Mouse (Mus musculus): ENCODE results near the gene Gm9958.

DNA sequence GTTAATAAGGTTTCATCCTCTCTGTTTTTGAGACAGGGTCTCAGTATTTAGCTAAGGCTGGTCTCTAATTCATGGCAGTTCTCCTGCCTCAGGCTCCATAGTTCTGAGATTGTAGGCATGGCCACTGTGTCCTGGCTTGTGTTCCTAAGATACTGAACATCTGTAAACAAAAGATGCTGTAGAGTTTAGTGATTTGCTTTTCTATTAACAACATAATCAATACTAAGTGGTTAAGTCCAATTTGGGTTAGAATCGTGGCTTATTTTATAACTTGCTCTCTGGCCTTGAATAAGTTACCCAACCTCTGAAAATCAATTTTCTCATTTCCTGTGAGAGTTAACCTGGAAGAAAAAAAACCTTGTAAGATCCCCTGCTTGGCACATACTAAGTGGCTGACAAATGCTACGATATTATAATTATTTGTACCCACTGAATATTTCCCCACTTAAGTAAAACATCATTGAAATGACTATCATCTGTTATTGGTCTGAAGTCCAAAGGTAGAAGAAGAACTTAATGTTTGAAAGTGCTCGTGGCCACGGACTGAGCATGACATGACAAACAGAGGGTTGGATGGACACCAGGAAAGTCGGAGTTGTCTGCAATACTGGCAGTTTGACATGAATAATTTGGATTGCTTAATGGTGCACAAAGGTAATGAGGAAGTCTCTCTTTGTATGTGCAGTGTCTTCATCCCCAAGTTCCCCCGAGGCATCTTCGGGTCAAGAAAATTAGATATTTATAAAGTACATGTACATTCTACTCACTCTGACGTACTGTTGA, 47.3 kb downstream of the Gm9958 start:
- TF ChIP-seq GATA1 (IDR thresholded peaks at IDR 0.05; ENCODE audit: low read length), result no peak
- no peak for TF ChIP-seq TAL1 (IDR thresholded peaks at IDR 0.05; ENCODE audit: low read length)
